Mouse (Mus musculus) kidney, embryonic 15.5 days (tissue): ENCODE measurements around the gene Creg2. TPM values are rescaled to one million over a fixed set of nuclear protein-coding genes. Genes with fewer than 3 reads are reported as not detected.

Experiments used
- polyA plus RNA-seq: library from polyadenylated mRNA; unstranded; fragments of >200 nt; fragmentation: Nextera tagmentation; extraction: Ambion mirVana; gene quantifications from 2 replicates; pipeline ENCODE4 v1.2.1, GENCODE M21; 2015

Gene Creg2
- polyA plus RNA-seq, 1 experiment from 2014 or later, result 0.18 TPM

Other genes starting within 250 kb of the Creg2 start
- gene Tbc1d8, start 172.7 kb downstream of the Creg2 start, polyA plus RNA-seq, result 9.9 and 10.4 TPM in 2 replicates
- 24.2 and 24.4 TPM in 2 replicates for gene Cnot11, start 116.5 kb downstream of the Creg2 start, polyA plus RNA-seq
- 31.9 and 33.3 TPM in 2 replicates for gene Rnf149, start 74.1 kb downstream of the Creg2 start, polyA plus RNA-seq
- 0.31 and 0.51 TPM in 2 replicates for gene Rfx8, start 69.5 kb upstream of the Creg2 start, polyA plus RNA-seq
- gene Gm3646, start 153.9 kb upstream of the Creg2 start, polyA plus RNA-seq, result not detected in 2 replicates
- 31.0 and 33.5 TPM in 2 replicates for gene Map4k4, start 249.4 kb upstream of the Creg2 start, polyA plus RNA-seq